Mouse (Mus musculus) bone marrow macrophage, adult 2 months (primary cell): ENCODE measurements around the gene Prkcb.

Source experiments
- CTCF ChIP-seq: IDR thresholded peaks from 2 replicates; pipeline ENCODE4 v1.5.1; 2012; ENCODE audit warnings: low read depth, mild to moderate bottlenecking, low read length, moderate library complexity
- POLR2A ChIP-seq: IDR thresholded peaks from 2 replicates; pipeline ENCODE4 v1.6.1; 2012; ENCODE audit warnings: mild to moderate bottlenecking, low read depth, low read length, borderline replicate concordance

DNA sequence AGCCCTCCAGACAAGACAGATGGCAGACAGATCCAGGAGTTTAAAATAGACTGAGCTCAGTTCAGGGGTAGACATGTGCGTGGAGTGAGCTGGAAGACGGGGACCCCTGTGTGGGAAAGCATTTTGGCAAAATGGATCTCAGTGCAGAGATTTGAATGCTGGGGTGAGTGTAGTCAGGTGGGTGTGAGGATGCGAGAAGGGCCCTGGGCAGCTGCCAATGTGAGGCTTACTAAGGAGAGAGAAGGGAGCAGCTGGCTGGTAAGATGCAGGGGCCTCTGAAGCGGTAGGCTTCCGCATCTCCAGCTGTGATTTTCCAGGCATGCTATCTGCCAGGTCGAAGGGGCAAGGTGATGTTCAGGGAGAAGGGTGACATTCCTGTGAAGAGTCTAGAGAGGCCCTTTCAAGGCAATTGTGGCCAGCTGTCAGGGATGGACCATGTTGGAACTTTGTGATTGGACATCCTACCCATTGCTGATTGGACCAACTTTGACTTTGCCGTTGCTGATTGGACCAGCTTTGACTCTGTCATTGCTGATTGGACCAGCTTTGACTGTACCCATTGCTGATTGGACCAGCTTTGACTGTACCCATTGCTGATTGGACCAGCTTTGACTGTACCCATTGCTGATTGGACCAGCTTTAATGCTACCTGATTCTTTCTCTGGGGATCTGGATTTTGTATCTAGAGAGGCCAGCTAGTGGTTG is 78.9 kb downstream of the Prkcb start:
- TF ChIP-seq CTCF (no peak), POLR2A (no peak)
